Mouse (Mus musculus): ENCODE data around the gene Soat2. TPM values are rescaled to one million over a fixed set of nuclear protein-coding genes. Genes with fewer than 3 reads are reported as not detected.
"Not testable (repeated sequence)": the region's sequence is repeated elsewhere in the genome, so short reads cannot be mapped to it uniquely, and the experiment has no call there.

Gene Soat2
- polyA plus RNA-seq, 1 experiment from 2014 or later = 0.13 TPM

DNA sequence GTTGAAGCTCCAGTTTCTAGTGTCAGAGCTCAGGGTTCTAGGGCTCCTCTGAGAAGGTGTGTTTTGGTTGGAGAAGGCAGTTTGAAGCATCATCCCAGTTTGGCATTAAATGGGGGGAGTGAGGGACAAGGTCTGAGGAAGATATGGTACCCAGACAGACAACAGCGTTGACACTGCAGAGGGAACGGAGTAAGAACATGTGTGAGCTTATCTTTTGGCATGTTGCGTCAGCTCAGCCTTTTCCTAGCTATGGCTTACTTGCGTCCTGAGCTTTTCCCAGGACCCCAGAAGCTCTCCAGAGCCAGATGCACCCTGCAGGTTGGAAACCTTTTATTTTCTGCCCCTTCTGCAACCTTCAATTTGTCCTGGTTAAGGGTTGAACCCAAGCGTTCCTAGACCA, 4.2 kb upstream of the Soat2 start:
- no peaks in the 10 kb centered on the region for H3K27me3 ChIP-seq
- ATAC-seq (no peak), DNase-seq (ENCODE audit: low read depth, low spot score) (no peak)
- in situ Hi-C loops (cut with MboI; ENCODE audit: low pct_unique_long_range_greater_than_20kb) = no loop called here
- ChIA-PET POLR2A (interaction anchor here (0.9 to 1.7 kb wide), 2 partner anchors 9 to 31 kb away, joined by 3 to 4 read pairs; no protein-coding TSS in a partner anchor), CTCF (interaction anchor here (0.6 to 2.2 kb wide), 12 partner anchors 9 to 141 kb away, joined by 3 to 7 read pairs (median 4); partner anchors contain the start of gene Krt8)
- no peak for TF ChIP-seq CTCF (IDR thresholded peaks at IDR 0.05)

DNA sequence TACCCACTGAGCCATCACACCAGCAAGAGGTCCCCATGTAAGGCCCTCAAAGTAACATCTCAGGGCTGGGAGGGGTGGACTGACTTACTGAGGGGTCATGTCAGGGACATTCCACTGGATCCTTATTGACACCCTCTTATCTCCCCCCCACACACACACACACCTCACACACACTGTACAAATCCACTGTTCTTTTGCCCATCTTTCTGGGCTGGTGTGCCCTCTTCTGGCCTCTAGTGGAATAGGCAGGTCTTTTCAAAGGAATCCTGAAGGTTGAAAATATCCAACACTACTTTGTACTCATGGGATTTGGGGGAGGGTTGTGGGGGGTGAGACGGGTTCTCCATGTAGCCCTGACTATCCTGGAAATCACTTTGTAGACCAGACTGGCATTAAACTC, 3.4 kb upstream of the Soat2 start:
- ATAC-seq = no peak

DNA sequence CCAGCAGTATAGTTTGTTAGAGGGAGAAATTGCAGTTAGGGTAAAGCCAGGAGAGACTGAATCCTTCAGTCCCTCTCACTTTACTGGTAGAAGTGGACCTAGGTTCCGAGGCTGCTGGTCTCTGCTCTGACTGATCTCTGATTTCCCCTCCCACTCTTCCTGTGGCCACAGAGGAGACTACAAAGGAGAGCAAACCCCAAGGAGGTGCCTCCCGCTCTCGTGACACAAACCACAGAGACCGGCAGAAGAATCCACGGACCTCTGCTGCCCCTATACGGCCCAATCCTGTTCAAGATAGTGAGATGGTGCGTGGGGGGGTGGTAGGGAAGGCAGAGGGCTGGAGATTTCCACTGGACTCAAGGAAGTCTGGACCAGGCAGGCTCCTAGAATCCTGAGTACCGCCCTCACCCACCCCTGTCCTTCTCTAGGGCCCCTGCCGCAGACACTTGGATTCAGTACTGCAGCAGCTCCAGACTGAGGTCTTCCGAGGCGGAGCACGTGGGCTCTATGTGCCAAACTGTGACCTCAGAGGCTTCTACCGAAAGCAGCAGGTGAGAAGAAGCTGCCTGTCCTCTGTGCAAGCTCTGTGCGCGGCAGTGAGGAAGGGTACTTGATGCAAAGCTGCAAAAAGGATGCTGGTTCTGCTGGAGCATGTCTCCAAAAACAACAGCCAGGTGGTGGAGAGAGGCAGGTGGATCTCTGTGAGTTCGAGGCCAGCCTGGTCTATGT, 2.5 kb upstream of the Soat2 start:
- ATAC-seq (no peak), DNase-seq (ENCODE audit: low read depth, low spot score) (no peak)
- ChIA-PET POLR2A (interaction anchor here (1.5 kb wide), 1 partner anchor 22 kb away, joined by 3 read pairs; no protein-coding TSS in a partner anchor), CTCF (interaction anchor here (0.7 to 3.4 kb wide), 10 partner anchors 7 to 45 kb away, joined by 3 to 15 read pairs (median 6); no protein-coding TSS in a partner anchor)
- no peak for TF ChIP-seq CTCF (IDR thresholded peaks at IDR 0.05)
- in situ Hi-C loops (cut with MboI; ENCODE audit: low pct_unique_long_range_greater_than_20kb) = no loop called here
- no peaks in the 10 kb centered on the region for H3K27me3 ChIP-seq

More for the DNA sequence above, 3.4 kb upstream of the Soat2 start:
- in situ Hi-C loops (cut with MboI; ENCODE audit: low pct_unique_long_range_greater_than_20kb) = no loop called here
- no peak for DNase-seq (ENCODE audit: low read depth, low spot score)
- ChIA-PET CTCF (interaction anchor here (0.7 to 2.2 kb wide), 11 partner anchors 8 to 60 kb away, joined by 3 to 7 read pairs (median 5); no protein-coding TSS in a partner anchor), POLR2A (no interaction called here)
- H3K27me3 ChIP-seq = no peaks in the 10 kb centered on the region
- peak; percentile 73 for TF ChIP-seq CTCF (IDR thresholded peaks at IDR 0.05)

DNA sequence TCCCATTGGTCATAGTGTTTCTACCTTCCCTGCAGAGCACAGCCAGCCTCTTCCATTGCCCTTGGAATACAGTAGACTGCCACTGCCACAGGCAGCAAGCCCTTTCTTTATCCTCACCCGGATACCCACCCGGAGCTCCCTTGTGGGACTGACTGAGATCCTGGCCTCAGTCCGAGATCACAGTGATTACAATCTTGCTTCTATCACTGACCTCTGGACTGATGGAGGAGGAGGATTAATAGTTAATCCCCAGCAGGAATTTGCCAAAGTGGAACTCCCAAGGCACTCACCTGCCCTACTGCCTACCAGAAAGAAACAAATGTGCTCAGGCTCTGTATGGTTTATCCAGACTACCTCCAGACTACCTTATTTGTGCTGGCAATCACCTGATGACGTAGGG, 765 bp upstream of the Soat2 start:
- in situ Hi-C loops (cut with MboI; ENCODE audit: low pct_unique_long_range_greater_than_20kb) = no loop called here

DNA sequence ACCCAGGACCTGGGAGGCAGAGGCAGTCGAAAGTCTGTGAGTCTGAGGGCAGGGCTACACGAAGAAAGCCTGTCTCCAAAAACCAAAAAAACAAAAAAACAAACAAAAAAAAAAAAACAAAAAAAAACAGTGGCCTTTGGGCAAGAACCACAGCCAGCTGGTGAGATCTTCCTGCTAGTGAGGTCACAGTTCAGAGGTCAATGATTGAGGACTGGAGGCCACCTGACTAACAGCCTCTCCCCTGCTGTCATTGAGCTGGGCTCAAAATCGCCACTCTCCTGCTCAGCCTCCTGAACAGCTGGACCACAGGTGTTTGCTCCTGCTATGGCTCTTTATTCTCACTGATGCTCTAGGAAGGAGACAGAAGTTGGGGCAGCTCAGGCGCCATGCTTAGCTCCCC, 2.3 kb downstream of the Soat2 start:
- TF ChIP-seq CTCF (IDR thresholded peaks at IDR 0.05) = no peak
- DNase-seq (ENCODE audit: low read depth, low spot score) = no peak
- ChIA-PET CTCF (interaction anchor here (0.8 kb wide), 1 partner anchor 73 kb away, joined by 3 read pairs; no protein-coding TSS in a partner anchor), POLR2A (interaction anchor here (0.8 kb wide), 1 partner anchor 11 kb away, joined by 4 read pairs; no protein-coding TSS in a partner anchor)
- no peaks in the 10 kb centered on the region for H3K27me3 ChIP-seq
- ATAC-seq = no peak
- in situ Hi-C loops (cut with MboI; ENCODE audit: low pct_unique_long_range_greater_than_20kb) = no loop called here

More for the DNA sequence above, 765 bp upstream of the Soat2 start:
- no peaks in the 10 kb centered on the region for H3K27me3 ChIP-seq
- DNase-seq (ENCODE audit: low read depth, low spot score) (no peak), ATAC-seq (no peak)
- no peak for TF ChIP-seq CTCF (IDR thresholded peaks at IDR 0.05)
- POLR2A ChIA-PET = no interaction called here
- CTCF ChIA-PET = interaction anchor here (0.7 to 3.4 kb wide), 4 partner anchors 16 to 75 kb away, joined by 3 to 15 read pairs (median 4); no protein-coding TSS in a partner anchor

DNA sequence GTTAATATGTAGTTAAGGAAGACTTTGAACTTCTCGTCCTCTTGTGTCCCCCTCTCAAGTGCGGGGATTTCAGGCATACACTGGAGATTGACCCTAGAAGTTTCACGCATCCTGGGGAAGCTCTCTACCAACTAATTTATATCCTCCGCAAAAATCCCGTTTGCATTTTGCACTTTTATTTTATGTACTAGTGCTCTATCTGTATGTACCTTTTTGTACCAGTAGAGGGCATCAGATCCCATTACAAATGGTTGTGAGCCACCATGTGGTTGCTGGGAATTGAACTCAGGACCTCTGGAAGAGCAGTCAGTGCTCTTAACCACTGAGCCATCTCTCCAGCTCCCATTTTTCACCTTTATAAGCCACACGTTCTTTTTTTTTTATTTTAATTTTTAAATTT, 4.7 kb downstream of the Soat2 start:
- ATAC-seq; in situ Hi-C loops (cut with MboI; ENCODE audit: low pct_unique_long_range_greater_than_20kb); H3K27me3 ChIP-seq; DNase-seq (ENCODE audit: low read depth, low spot score): not testable (repeated sequence)
- CTCF ChIA-PET = interaction anchor here (1.1 to 2.1 kb wide), 2 partner anchors 8 to 55 kb away, joined by 3 to 7 read pairs; partner anchors contain the start of gene Tns2
- POLR2A ChIA-PET = interaction anchor here (0.6 to 0.8 kb wide), 2 partner anchors 25 to 49 kb away, joined by 3 read pairs; no protein-coding TSS in a partner anchor

DNA sequence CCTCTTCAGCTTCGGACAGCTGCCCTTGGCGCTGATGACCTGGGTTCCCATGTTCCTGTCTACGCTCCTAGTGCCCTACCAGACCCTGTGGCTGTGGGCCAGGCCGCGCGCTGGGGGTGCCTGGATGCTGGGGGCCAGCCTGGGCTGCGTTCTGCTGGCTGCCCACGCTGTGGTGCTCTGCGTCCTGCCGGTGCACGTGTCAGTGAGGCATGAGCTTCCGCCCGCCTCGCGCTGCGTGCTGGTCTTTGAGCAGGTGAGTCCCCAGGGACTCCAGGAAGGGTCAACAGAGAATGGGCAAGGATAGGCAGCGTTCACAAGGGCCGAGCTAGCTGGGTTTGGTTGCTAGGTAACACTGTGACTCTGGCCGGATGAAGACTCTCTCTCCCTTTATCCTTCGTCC, 6.5 kb downstream of the Soat2 start:
- POLR2A ChIA-PET = interaction anchor here (1.4 kb wide), 1 partner anchor 57 kb away, joined by 4 read pairs; no protein-coding TSS in a partner anchor
- CTCF ChIA-PET = interaction anchor here (0.8 to 1.5 kb wide), 4 partner anchors 11 to 79 kb away, joined by 3 to 4 read pairs (median 4); no protein-coding TSS in a partner anchor
- no peak for TF ChIP-seq CTCF (IDR thresholded peaks at IDR 0.05)
- in situ Hi-C loops (cut with MboI; ENCODE audit: low pct_unique_long_range_greater_than_20kb) = no loop called here
- DNase-seq (ENCODE audit: low read depth, low spot score) = no peak
- H3K27me3 ChIP-seq = no peaks in the 10 kb centered on the region
- ATAC-seq = no peak

DNA sequence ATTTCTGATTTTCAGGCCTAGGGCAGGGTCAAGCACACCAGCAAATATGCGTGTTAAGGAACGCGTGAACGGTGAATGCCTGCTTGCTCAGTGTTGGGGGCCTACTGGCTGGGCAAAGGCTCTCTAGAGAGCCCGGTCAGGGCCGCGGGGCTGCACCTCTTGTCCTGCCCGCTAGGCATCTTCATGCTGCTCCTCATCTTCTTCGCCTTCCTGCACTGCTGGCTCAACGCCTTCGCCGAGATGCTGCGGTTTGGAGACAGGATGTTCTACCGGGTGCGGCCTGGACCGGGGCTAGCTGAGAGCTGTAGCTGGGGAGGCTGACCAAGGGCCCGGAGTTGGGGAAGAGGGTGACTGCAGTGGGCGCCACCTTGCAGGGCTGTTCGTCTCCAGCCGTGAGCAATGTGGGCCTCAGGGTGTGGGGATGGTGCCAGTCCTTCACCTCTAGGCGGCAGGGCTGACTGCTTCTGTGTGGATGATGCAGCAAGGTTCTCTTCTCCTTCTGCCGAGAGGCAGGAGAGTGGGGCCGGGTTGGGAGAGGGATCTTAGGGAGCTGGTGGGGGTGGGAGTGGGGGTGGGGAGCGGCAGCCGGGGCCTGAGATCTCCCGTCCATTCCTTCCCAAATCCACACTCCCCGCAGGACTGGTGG, 10.2 kb downstream of the Soat2 start:
- H3K27me3 ChIP-seq = no peaks in the 10 kb centered on the region
- no peak for ATAC-seq
- no peak for DNase-seq (ENCODE audit: low read depth, low spot score)
- in situ Hi-C loops (cut with MboI; ENCODE audit: low pct_unique_long_range_greater_than_20kb) = no loop called here
- TF ChIP-seq CTCF (IDR thresholded peaks at IDR 0.05) = no peak
- CTCF ChIA-PET = interaction anchor here (1.7 kb wide), 1 partner anchor 17 kb away, joined by 4 read pairs; no protein-coding TSS in a partner anchor
- POLR2A ChIA-PET = no interaction called here

GRCm38 (mm10) chr15:102163900-102164693, 13.8 kb downstream of the Soat2 start:
- no peaks in the 10 kb centered on the region for H3K27me3 ChIP-seq
- no peak for TF ChIP-seq CTCF (IDR thresholded peaks at IDR 0.05)
- in situ Hi-C loops (cut with MboI; ENCODE audit: low pct_unique_long_range_greater_than_20kb) = no loop called here
- no peak for DNase-seq (ENCODE audit: low read depth, low spot score)
- ChIA-PET CTCF (interaction anchor here (3.8 kb wide), 1 partner anchor 15 kb away, joined by 15 read pairs; the partner anchor contains the start of gene Soat2), POLR2A (no interaction called here)
- ATAC-seq = no peak
